Mouse (Mus musculus) ES-E14 (cell line): ENCODE results near the gene Ajm1. TPM values are rescaled to one million over a fixed set of nuclear protein-coding genes. Genes with fewer than 3 reads are reported as not detected.

Experiments
- DNase-seq: peaks from one replicate; pipeline ENCODE4 v3.0.0-alpha.2; 2013; ENCODE audit warnings: low read depth, low spot score
- H3K27ac ChIP-seq: 2 replicates; pipeline ENCODE4 v1.5.1; 2012; ENCODE audit warnings: low read depth, mild to moderate bottlenecking, low read length, moderate library complexity, mixed read lengths; ENCODE audit not compliant: poor library complexity, insufficient read depth, severe bottlenecking
- H3K36me3 ChIP-seq: 2 replicates; pipeline ENCODE4 v1.6.1; 2012; ENCODE audit warnings: mild to moderate bottlenecking, low read length, moderate library complexity, mixed read lengths; ENCODE audit not compliant: control insufficient read depth, poor library complexity, insufficient read depth, severe bottlenecking
- H3K4me1 ChIP-seq, 2 experiments: fragments of 150-350 bp in 1 of 2; sonication (generic) in 1 of 2; 2 replicates each; pipeline ENCODE4 v1.6.1; 2012; ENCODE audit warnings: low read length in 2 of 2, mild to moderate bottlenecking in 1 of 2, mixed read lengths in 1 of 2; ENCODE audit not compliant: control insufficient read depth in 2 of 2, insufficient read depth in 2 of 2, poor library complexity in 1 of 2
- H3K4me3 ChIP-seq, 2 experiments: fragments of 150-350 bp in 1 of 2; sonication (generic) in 1 of 2; 2 replicates each; pipeline ENCODE4 v1.5.1; 2012; ENCODE audit warnings: low read length in 2 of 2, low read depth in 1 of 2, mild to moderate bottlenecking in 1 of 2, mixed read lengths in 1 of 2; ENCODE audit not compliant: insufficient read depth in 1 of 2, poor library complexity in 1 of 2, severe bottlenecking in 1 of 2
- H3K9ac ChIP-seq: 2 replicates; pipeline ENCODE4 v1.6.1; 2012; ENCODE audit warnings: low read depth, mild to moderate bottlenecking, low read length, mixed read lengths; ENCODE audit not compliant: poor library complexity, insufficient read depth, severe bottlenecking
- H3K9me3 ChIP-seq: fragments of 150-350 bp; sonication (generic); 2 replicates; pipeline ENCODE4 v1.6.1; 2012; ENCODE audit warnings: low read depth, mild to moderate bottlenecking, low read length; ENCODE audit not compliant: control insufficient read depth, insufficient read depth
- CHD2 ChIP-seq: IDR thresholded peaks from 2 replicates; pipeline ENCODE4 v1.6.1; 2014; ENCODE audit warnings: mild to moderate bottlenecking, low read depth, low read length, inconsistent platforms
- HCFC1 ChIP-seq: IDR thresholded peaks from 2 replicates; pipeline ENCODE4 v1.6.1; 2012; ENCODE audit warnings: low read length, inconsistent platforms, borderline replicate concordance; ENCODE audit not compliant: insufficient read depth
- MAFK ChIP-seq: IDR thresholded peaks from 2 replicates; pipeline ENCODE4 v1.6.1; 2014; ENCODE audit warnings: mild to moderate bottlenecking, low read depth, low read length, inconsistent platforms; ENCODE audit not compliant: insufficient read depth
- ZC3H11A ChIP-seq: IDR thresholded peaks from 2 replicates; pipeline ENCODE4 v1.6.1; 2012; ENCODE audit warnings: low read depth, mild to moderate bottlenecking, inconsistent platforms, low read length, borderline replicate concordance
- ZNF384 ChIP-seq: IDR thresholded peaks from 2 replicates; pipeline ENCODE4 v1.6.1; 2012; ENCODE audit warnings: low read depth, low read length, inconsistent platforms
- in situ Hi-C, 2 experiments: fragments of 600-800 bp; cut with MboI; formaldehyde crosslinking; loops; one replicate each; pipeline ENCODE4 v1.15.1; 2025; ENCODE audit warnings: low sequenced_read_pairs in 2 of 2, inconsistent platforms in 1 of 2; ENCODE audit not compliant: unreplicated experiment in 2 of 2
- total RNA-seq: library from RNA; depleted of rRNA; stranded (reverse); fragments of 300-350 nt; gene quantifications from 2 replicates; pipeline ENCODE4 v1.2.3, GENCODE M21; 2012

The Ajm1 gene
- total RNA-seq, 1 experiment, result 0.36 TPM

DNA sequence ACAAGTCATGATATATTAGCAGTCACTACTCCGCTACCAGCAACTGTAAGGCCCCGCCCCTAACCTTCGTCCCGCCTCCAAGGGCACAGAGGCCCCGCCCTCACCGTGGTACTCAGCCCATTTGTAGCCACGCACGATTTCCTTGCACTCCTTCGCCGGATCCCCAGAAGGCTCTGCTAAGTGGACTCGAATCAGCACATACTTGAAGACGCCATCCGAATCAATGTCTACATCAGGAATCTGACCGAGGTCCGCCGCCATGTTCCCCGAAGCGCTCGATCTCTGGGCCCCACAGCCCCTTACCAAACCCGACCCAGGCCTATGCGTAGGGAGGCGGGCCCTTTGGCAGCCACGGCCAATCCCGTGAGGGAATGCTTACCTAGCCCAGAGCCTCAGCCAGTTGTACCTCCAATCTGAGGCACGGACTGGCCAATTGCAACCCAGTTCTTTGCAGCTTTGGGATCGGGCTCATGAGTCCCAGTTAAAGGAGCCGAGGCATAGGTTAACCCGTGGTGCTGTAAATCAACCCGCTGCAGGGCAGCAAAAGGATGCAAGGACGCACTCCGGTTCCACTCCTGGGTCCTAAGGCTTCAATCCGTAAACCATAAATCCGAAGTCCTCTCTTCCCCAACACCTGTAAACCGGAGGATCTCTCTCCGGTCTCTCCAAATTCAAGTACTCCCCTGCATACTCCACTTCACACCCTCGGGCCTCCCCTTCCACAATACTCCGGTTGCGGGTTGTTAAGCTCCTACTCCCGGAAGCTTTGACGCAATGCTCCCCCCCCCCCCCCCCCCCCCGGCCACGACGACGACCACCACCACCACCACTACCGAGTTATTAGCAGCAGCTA, 6.8 kb downstream of the Ajm1 start, which contains the start of the genes Mamdc4 and Phpt1:
Gene Mamdc4, minus strand, starts transcription at position 267 of the 853 bp plus-strand sequence.
Gene Phpt1, minus strand, starts transcription at position 646 of the 853 bp plus-strand sequence.
- Histone ChIP-seq H3K4me3 (peak within 1 kb of the TSS; percentile 81 to 94), H3K4me1 (peaks cover 0 to 29% of the 10 kb centered on the region in 2 experiments; a peak in 2 of 4 replicates), H3K9me3 (no peaks in the 10 kb centered on the region), H3K9ac (peak within 1 kb of the TSS; percentile 86), H3K27ac (peak within 1 kb of the TSS; percentile 58; the same call in 1 of the 2 replicates), H3K36me3 (peaks cover 5% of the 10 kb centered on the region; the same call in 1 of the 2 replicates)
- DNase-seq, result peak; percentile 94
- no peak for TF ChIP-seq MAFK
- no peak for TF ChIP-seq ZNF384
- TF ChIP-seq HCFC1, result no peak
- peak; percentile 89 for TF ChIP-seq CHD2
- no peak for TF ChIP-seq ZC3H11A
- in situ Hi-C loops, result no loop called here

DNA sequence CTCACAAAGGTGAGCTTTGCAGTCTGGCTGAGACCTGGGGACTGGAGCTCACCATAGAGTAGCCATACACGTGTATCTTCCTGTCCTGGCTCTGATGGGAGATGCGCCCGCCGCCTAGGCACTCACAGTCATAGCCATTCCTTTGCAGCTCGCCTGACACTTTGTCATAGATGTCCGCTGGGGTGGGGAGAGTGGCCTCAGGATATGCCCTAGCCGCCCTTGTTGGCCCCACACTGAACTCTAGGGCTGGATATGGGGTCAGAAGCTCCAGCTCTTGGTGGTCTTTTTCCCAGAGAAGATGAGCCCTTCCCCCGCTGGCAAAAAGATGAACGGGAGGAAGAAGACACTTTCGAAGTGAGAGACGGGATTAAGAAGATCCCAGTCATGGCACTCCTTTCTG, 7.4 kb downstream of the Ajm1 start:
- peaks cover 10% of the 10 kb centered on the region; the same call in 1 of the 2 replicates for H3K36me3 ChIP-seq
- peak overlapping the region; percentile 81 to 94 for H3K4me3 ChIP-seq
- H3K9me3 ChIP-seq, result no peaks in the 10 kb centered on the region
- H3K4me1 ChIP-seq, result peaks cover 0 to 28% of the 10 kb centered on the region in 2 experiments; a peak in 2 of 4 replicates
- TF ChIP-seq ZC3H11A, result no peak
- TF ChIP-seq CHD2, result no peak
- no peak for TF ChIP-seq MAFK
- TF ChIP-seq HCFC1, result no peak
- no peak for TF ChIP-seq ZNF384
- H3K9ac ChIP-seq, result peak overlapping the region; percentile 39; the same call in 1 of the 2 replicates
- H3K27ac ChIP-seq, result no peak overlapping the region
- no peak for DNase-seq
- in situ Hi-C loops, result no loop called here

DNA sequence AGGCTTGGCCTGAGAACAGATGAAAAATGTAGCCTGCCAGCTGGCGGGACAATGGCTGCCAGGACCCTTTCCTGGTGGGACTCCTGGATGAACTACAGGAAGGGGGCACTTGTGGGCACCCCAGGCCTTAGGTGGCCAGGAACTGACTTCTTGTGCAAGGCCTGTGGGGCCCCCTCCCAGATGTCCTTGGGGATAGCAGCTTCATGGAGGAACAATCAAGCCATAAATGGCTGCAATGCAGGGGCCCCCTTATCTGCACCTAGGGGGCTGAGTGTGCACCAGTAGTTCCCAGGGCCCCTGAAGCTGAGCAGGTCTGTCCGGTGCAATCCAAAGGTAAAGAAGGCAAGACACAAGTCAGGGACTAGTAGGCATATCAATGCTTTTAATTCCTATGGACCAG, 8.5 kb downstream of the Ajm1 start:
- Histone ChIP-seq H3K27ac (no peak overlapping the region), H3K9ac (no peak overlapping the region), H3K4me3 (no peak overlapping the region), H3K4me1 (peaks cover 0 to 28% of the 10 kb centered on the region in 2 experiments; a peak in 1 of 4 replicates), H3K9me3 (no peaks in the 10 kb centered on the region), H3K36me3 (peaks cover 11% of the 10 kb centered on the region; the same call in 1 of the 2 replicates)
- in situ Hi-C loops, result no loop called here
- DNase-seq, result no peak
- TF ChIP-seq MAFK, result no peak
- TF ChIP-seq CHD2, result no peak
- no peak for TF ChIP-seq ZC3H11A
- no peak for TF ChIP-seq ZNF384
- TF ChIP-seq HCFC1, result no peak

DNA sequence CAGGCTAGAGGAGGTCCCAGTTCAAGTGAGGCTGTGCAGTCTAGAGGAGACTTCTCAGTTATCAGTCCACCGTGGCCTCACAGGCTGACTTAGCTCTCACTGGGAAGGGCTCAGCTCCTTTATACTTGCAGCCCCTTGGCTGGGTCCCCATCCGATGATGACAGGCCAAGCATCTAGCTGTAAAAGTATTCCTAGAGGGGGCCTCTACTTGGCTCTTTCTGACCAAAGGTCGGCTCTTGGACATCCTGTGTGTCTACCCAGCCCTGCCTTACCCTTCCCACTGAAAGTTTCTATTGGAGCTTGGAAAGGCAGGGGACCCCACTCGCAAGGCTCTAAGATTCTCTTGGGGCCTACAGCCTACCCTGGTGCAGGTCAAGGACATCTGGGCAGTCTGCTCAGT, 10.3 kb downstream of the Ajm1 start:
- no peak for DNase-seq
- Histone ChIP-seq H3K4me3 (no peak overlapping the region), H3K9ac (no peak overlapping the region), H3K4me1 (peaks cover 0 to 14% of the 10 kb centered on the region in 2 experiments; a peak in 1 of 4 replicates), H3K27ac (no peak overlapping the region), H3K36me3 (peaks cover 11% of the 10 kb centered on the region; the same call in 1 of the 2 replicates), H3K9me3 (no peaks in the 10 kb centered on the region)
- in situ Hi-C loops, result no loop called here
- TF ChIP-seq MAFK, result no peak
- no peak for TF ChIP-seq ZNF384
- no peak for TF ChIP-seq ZC3H11A
- TF ChIP-seq HCFC1, result no peak
- TF ChIP-seq CHD2, result no peak
